Mouse (Mus musculus): ENCODE data around the gene Ankrd1. TPM values are rescaled to one million over a fixed set of nuclear protein-coding genes. Genes with fewer than 3 reads are reported as not detected.

Gene Ankrd1
- polyA plus RNA-seq, 1 experiment from 2014 or later: not detected

DNA sequence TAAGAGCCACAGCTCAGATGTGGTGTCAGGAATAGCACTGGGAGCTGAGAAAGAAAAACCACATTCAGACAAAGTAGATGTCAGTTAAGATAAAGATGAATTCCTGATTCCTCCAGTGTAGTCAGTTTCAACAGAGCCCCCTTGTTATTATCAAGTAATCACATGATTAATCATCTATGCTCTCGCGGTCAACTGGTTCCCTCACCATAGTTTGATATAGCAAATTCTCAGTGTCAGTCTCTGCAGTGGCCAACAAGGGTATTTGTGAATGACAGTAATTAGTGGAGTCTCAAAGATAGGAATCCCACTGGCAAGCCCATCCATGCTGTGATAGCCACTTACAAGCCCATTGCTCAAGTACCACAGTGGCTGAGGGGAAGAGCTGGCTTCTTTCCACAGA is 23.7 kb upstream of the Ankrd1 start:
- no peak overlapping the region for H3K4me3 ChIP-seq (ENCODE audit: low read depth, low read length)
- H3K36me3 ChIP-seq (ENCODE audit: control insufficient read depth, insufficient read depth, low read length): no peaks in the 10 kb centered on the region
- no peak for ATAC-seq (ENCODE audit: low read depth)
- H3K4me1 ChIP-seq (ENCODE audit: control insufficient read depth, insufficient read depth, low read length): no peaks in the 10 kb centered on the region
- no peaks in the 10 kb centered on the region for H3K27me3 ChIP-seq (ENCODE audit: control insufficient read depth, insufficient read depth, low read length)
- no peak overlapping the region for H3K27ac ChIP-seq (ENCODE audit: low read depth, low read length)
- no peak overlapping the region for H3K4me2 ChIP-seq (ENCODE audit: low read depth, low read length)
- no peak overlapping the region for H3K9ac ChIP-seq (replicated peaks; ENCODE audit: low read depth, low read length)
- WGBS: 91% methylated on average over 2 of the region's 2 CpGs
- H3K9me3 ChIP-seq (ENCODE audit: control insufficient read depth, low read length): no peaks in the 10 kb centered on the region

- Histone ChIP-seq H3K27me3 (ENCODE audit: control insufficient read depth, insufficient read depth, low read length) (no peaks in the 10 kb centered on the region), H3K4me1 (ENCODE audit: control insufficient read depth, insufficient read depth, low read length) (no peaks in the 10 kb centered on the region), H3K36me3 (ENCODE audit: control insufficient read depth, insufficient read depth, low read length) (no peaks in the 10 kb centered on the region), H3K27ac (ENCODE audit: low read depth, low read length) (no peak overlapping the region), H3K4me2 (ENCODE audit: low read depth, low read length) (no peak overlapping the region), H3K9me3 (ENCODE audit: control insufficient read depth, low read length) (no peaks in the 10 kb centered on the region), H3K9ac (replicated peaks; ENCODE audit: low read depth, low read length) (no peak overlapping the region), H3K4me3 (ENCODE audit: low read depth, low read length) (no peak overlapping the region)
- 62% methylated on average over 5 of the region's 5 CpGs for WGBS
- ATAC-seq (ENCODE audit: low read depth): no peak
Observed at GRCm38 (mm10) chr19:36133731-36134130, 13.8 kb upstream of the Ankrd1 start.

DNA sequence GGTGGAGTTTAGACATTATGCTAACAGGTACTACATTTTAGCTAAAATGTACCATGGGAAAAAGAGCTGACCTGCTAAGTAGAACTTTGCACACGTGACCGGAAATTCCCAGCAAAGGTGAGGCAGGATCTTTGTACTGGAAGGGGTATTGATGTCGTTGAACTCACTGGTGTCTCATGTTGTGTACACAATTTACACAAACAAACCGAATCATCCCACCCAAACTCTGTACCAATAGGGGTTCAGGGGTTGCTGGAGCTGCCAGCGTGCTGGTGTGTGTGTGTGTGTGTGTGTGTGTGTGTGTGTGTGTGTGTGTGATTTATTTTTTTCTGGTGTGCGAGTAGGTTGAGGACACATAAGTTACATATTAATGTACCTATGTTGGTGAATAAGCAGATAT is 13.2 kb upstream of the Ankrd1 start:
- Histone ChIP-seq H3K4me2 (ENCODE audit: low read depth, low read length) (no peak overlapping the region), H3K27ac (ENCODE audit: low read depth, low read length) (no peak overlapping the region), H3K27me3 (ENCODE audit: control insufficient read depth, insufficient read depth, low read length) (no peaks in the 10 kb centered on the region), H3K4me1 (ENCODE audit: control insufficient read depth, insufficient read depth, low read length) (no peaks in the 10 kb centered on the region), H3K36me3 (ENCODE audit: control insufficient read depth, insufficient read depth, low read length) (no peaks in the 10 kb centered on the region), H3K9me3 (ENCODE audit: control insufficient read depth, low read length) (no peaks in the 10 kb centered on the region), H3K4me3 (ENCODE audit: low read depth, low read length) (no peak overlapping the region), H3K9ac (replicated peaks; ENCODE audit: low read depth, low read length) (no peak overlapping the region)
- ATAC-seq (ENCODE audit: low read depth): no peak
- WGBS: 86% methylated on average over 6 of the region's 6 CpGs

DNA sequence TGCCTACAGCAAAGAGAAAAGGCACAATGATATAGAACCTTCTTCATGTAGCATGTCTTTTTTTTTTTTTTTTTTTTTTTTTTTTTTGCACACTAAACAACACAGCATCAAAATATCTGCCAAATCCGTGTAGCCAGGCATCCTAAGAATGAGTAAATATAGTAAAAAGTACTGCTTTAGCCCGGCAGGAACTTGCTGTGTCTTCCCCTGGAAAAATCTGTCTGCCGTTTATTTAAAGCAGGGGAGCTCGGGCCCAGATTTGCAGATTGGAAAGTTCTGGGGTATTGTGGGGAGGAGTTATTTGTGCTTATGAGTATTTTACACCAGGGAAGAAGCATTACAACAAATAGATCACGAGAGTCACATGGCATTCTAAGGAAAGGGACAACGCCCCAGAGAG is 12.1 kb upstream of the Ankrd1 start:
- WGBS: 77% methylated on average over 6 of the region's 6 CpGs
- ATAC-seq (ENCODE audit: low read depth): no peak
- Histone ChIP-seq H3K36me3 (ENCODE audit: control insufficient read depth, insufficient read depth, low read length) (no peaks in the 10 kb centered on the region), H3K27me3 (ENCODE audit: control insufficient read depth, insufficient read depth, low read length) (no peaks in the 10 kb centered on the region), H3K9ac (replicated peaks; ENCODE audit: low read depth, low read length) (no peak overlapping the region), H3K4me2 (ENCODE audit: low read depth, low read length) (no peak overlapping the region), H3K9me3 (ENCODE audit: control insufficient read depth, low read length) (no peaks in the 10 kb centered on the region), H3K4me1 (ENCODE audit: control insufficient read depth, insufficient read depth, low read length) (no peaks in the 10 kb centered on the region), H3K27ac (ENCODE audit: low read depth, low read length) (no peak overlapping the region), H3K4me3 (ENCODE audit: low read depth, low read length) (no peak overlapping the region)

- ATAC-seq (ENCODE audit: low read depth): no peak
- Histone ChIP-seq H3K27ac (ENCODE audit: low read depth, low read length) (no peak overlapping the region), H3K4me1 (ENCODE audit: control insufficient read depth, insufficient read depth, low read length) (no peaks in the 10 kb centered on the region), H3K4me3 (ENCODE audit: low read depth, low read length) (no peak overlapping the region), H3K36me3 (ENCODE audit: control insufficient read depth, insufficient read depth, low read length) (no peaks in the 10 kb centered on the region), H3K9me3 (ENCODE audit: control insufficient read depth, low read length) (no peaks in the 10 kb centered on the region), H3K4me2 (ENCODE audit: low read depth, low read length) (no peak overlapping the region), H3K9ac (replicated peaks; ENCODE audit: low read depth, low read length) (no peak overlapping the region), H3K27me3 (ENCODE audit: control insufficient read depth, insufficient read depth, low read length) (no peaks in the 10 kb centered on the region)
- 49% methylated on average over 2 of the region's 2 CpGs for WGBS
Observed at GRCm38 (mm10) chr19:36130181-36130580, 10.3 kb upstream of the Ankrd1 start.

DNA sequence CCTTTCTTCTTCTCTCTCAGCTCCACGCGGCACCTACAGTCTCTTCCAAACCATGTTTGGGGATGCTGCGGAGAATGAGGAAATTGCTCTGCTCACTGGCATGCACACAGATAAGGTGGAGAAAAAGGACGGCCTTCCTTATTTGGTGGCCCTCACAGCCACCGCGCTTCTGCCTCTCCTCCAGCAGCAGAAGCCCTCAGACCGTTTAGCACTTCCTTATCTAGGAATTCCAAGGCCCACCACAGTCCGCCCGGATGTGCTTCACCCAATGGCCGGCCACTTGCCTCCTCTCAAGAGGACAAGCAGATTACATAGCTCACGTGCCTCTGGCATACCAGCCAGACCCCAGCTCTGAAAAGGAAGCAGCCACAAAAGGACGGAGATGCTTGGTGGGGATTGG is 9.7 kb upstream of the Ankrd1 start:
- no peaks in the 10 kb centered on the region for H3K36me3 ChIP-seq (ENCODE audit: control insufficient read depth, insufficient read depth, low read length)
- H3K27ac ChIP-seq (ENCODE audit: low read depth, low read length): no peak overlapping the region
- no peak overlapping the region for H3K4me2 ChIP-seq (ENCODE audit: low read depth, low read length)
- H3K4me1 ChIP-seq (ENCODE audit: control insufficient read depth, insufficient read depth, low read length): no peaks in the 10 kb centered on the region
- H3K27me3 ChIP-seq (ENCODE audit: control insufficient read depth, insufficient read depth, low read length): no peaks in the 10 kb centered on the region
- H3K9me3 ChIP-seq (ENCODE audit: control insufficient read depth, low read length): no peaks in the 10 kb centered on the region
- ATAC-seq (ENCODE audit: low read depth): no peak
- no peak overlapping the region for H3K9ac ChIP-seq (replicated peaks; ENCODE audit: low read depth, low read length)
- H3K4me3 ChIP-seq (ENCODE audit: low read depth, low read length): no peak overlapping the region
- 68% methylated on average over 12 of the region's 12 CpGs for WGBS

DNA sequence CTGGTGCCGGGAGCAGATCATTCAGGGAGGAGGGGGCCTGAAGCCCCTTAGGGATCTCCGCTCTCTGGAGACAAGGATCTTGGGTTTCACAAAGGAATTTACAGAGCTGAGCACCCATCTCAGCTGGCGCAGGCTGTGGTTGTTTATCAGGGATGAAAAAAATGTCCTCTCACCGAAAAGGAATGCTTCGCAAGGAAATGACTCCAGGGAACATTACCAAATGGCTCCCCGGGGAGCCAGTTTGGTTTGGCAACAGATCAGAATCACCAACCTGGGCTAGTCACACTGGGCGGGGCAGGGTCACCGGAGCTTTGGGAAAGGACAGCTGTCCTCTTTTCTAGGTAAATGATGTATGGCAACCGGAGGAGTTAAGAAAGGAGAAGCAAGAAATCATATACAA is 9.3 kb upstream of the Ankrd1 start:
- no peaks in the 10 kb centered on the region for H3K27me3 ChIP-seq (ENCODE audit: control insufficient read depth, insufficient read depth, low read length)
- H3K9me3 ChIP-seq (ENCODE audit: control insufficient read depth, low read length): no peaks in the 10 kb centered on the region
- H3K4me1 ChIP-seq (ENCODE audit: control insufficient read depth, insufficient read depth, low read length): no peaks in the 10 kb centered on the region
- no peak overlapping the region for H3K4me2 ChIP-seq (ENCODE audit: low read depth, low read length)
- no peak for ATAC-seq (ENCODE audit: low read depth)
- WGBS: 56% methylated on average over 9 of the region's 9 CpGs
- H3K9ac ChIP-seq (replicated peaks; ENCODE audit: low read depth, low read length): no peak overlapping the region
- no peaks in the 10 kb centered on the region for H3K36me3 ChIP-seq (ENCODE audit: control insufficient read depth, insufficient read depth, low read length)
- H3K4me3 ChIP-seq (ENCODE audit: low read depth, low read length): no peak overlapping the region
- no peak overlapping the region for H3K27ac ChIP-seq (ENCODE audit: low read depth, low read length)

DNA sequence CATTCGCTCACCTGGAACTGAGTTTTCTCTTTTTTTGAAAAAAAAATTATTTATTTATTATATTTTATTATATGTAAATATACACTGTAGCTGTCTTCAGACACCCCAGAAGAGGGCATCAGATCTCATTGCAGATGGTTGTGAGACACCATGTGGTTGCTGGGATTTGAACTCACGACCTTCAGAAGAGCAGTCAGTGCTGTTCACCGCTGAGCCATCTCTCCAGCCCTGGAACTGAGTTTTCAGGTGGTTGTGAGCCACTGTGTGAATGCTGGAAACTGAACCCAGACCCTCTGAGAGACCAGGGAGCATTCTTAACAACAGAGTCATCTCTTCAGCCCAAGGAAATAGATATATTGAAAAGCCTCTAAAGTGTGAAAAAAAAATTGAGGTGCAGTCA is 8.5 kb upstream of the Ankrd1 start:
- no peaks in the 10 kb centered on the region for H3K36me3 ChIP-seq (ENCODE audit: control insufficient read depth, insufficient read depth, low read length)
- 96% methylated on average over 3 of the region's 3 CpGs for WGBS
- no peak overlapping the region for H3K9ac ChIP-seq (replicated peaks; ENCODE audit: low read depth, low read length)
- no peaks in the 10 kb centered on the region for H3K27me3 ChIP-seq (ENCODE audit: control insufficient read depth, insufficient read depth, low read length)
- no peak for ATAC-seq (ENCODE audit: low read depth)
- H3K27ac ChIP-seq (ENCODE audit: low read depth, low read length): no peak overlapping the region
- no peak overlapping the region for H3K4me3 ChIP-seq (ENCODE audit: low read depth, low read length)
- no peak overlapping the region for H3K4me2 ChIP-seq (ENCODE audit: low read depth, low read length)
- H3K9me3 ChIP-seq (ENCODE audit: control insufficient read depth, low read length): no peaks in the 10 kb centered on the region
- H3K4me1 ChIP-seq (ENCODE audit: control insufficient read depth, insufficient read depth, low read length): no peaks in the 10 kb centered on the region

DNA sequence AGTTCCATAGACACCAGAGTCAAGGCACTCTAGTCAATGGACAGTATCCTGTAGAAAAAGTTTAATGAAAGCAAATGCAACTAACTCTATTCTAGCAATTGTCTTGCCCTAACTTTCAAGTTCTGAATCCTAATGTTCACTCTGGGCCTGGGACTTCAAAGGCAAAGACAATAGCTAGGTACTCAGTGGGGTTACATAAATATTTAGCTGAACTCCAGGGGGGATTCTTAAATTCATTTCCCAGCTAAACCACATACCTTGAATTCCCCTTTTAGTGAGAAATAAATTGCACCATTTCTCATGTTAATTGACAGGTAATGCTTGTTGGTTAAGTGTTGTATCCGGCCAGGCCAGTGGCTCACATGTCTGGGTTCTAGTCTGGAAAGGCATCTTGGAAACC is 4.3 kb upstream of the Ankrd1 start:
- H3K27me3 ChIP-seq (ENCODE audit: control insufficient read depth, insufficient read depth, low read length): no peaks in the 10 kb centered on the region
- WGBS: 70% methylated on average over 1 of the region's 1 CpGs
- H3K4me2 ChIP-seq (ENCODE audit: low read depth, low read length): no peak overlapping the region
- no peak overlapping the region for H3K9ac ChIP-seq (replicated peaks; ENCODE audit: low read depth, low read length)
- no peaks in the 10 kb centered on the region for H3K4me1 ChIP-seq (ENCODE audit: control insufficient read depth, insufficient read depth, low read length)
- peaks cover 4% of the 10 kb centered on the region; the same call in 1 of the 2 replicates for H3K9me3 ChIP-seq (ENCODE audit: control insufficient read depth, low read length)
- H3K27ac ChIP-seq (ENCODE audit: low read depth, low read length): no peak overlapping the region
- no peak for ATAC-seq (ENCODE audit: low read depth)
- no peak overlapping the region for H3K4me3 ChIP-seq (ENCODE audit: low read depth, low read length)
- H3K36me3 ChIP-seq (ENCODE audit: control insufficient read depth, insufficient read depth, low read length): no peaks in the 10 kb centered on the region

GRCm38 (mm10) chr19:36119219-36119618 is 680 bp downstream of the Ankrd1 start:
- Histone ChIP-seq H3K27ac (ENCODE audit: low read depth, low read length) (no peak overlapping the region), H3K9ac (replicated peaks; ENCODE audit: low read depth, low read length) (no peak overlapping the region), H3K4me2 (ENCODE audit: low read depth, low read length) (no peak overlapping the region), H3K36me3 (ENCODE audit: control insufficient read depth, insufficient read depth, low read length) (no peaks in the 10 kb centered on the region), H3K9me3 (ENCODE audit: control insufficient read depth, low read length) (peaks cover 4% of the 10 kb centered on the region; the same call in 1 of the 2 replicates), H3K4me1 (ENCODE audit: control insufficient read depth, insufficient read depth, low read length) (no peaks in the 10 kb centered on the region), H3K27me3 (ENCODE audit: control insufficient read depth, insufficient read depth, low read length) (no peaks in the 10 kb centered on the region), H3K4me3 (ENCODE audit: low read depth, low read length) (no peak overlapping the region)
- no peak for ATAC-seq (ENCODE audit: low read depth)
- 90% methylated on average over 8 of the region's 8 CpGs for WGBS
